Mouse (Mus musculus): ENCODE measurements at regions not wholly inside any gene's neighbourhood (a gene's known extent, or its start where the extent isn't known, plus 50 kb on each side); places are given as distances from the start of the nearest gene placed in this dataset.
"Not testable (repeated sequence)": the region's sequence is repeated elsewhere in the genome, so short reads cannot be mapped to it uniquely, and the experiment has no call there.

DNA sequence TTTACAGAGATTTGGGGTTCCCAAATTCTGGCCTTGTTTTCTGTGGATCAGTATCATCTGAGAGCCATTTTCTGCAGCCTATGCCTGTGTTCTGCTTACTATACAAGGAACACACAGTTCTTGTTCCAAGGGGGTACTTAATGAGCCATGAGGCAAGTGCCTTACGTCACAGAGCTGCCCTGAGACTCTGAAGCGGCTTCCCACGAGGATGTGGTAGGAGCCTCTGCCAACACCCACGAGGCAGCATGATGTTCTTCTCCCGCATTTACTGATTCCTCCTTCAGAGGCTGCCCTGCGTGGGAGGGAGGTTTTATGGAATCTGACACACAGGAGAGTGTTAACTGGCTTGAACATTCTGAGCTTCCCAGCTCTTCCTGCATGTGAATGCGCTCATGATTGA is 101.4 kb upstream of the Tbl1x start:
- Histone ChIP-seq H3K9me3 (no peaks in the 10 kb centered on the region), H3K9ac (no peak overlapping the region)
- 56% methylated on average over 7 of the region's 7 CpGs for WGBS

GRCm38 (mm10) chrX:77410812-77411211 is 100.0 kb upstream of the Tbl1x start:
- no peak overlapping the region for H3K27ac ChIP-seq
- H3K27me3 ChIP-seq, result no peaks in the 10 kb centered on the region
- H3K4me2 ChIP-seq, result no peak overlapping the region
- ATAC-seq (ENCODE audit: insufficient number of reproducible peaks, insufficient read depth, low FRiP score, low TSS enrichment, low read depth), result no peak
- no peaks in the 10 kb centered on the region for H3K36me3 ChIP-seq
- H3K9ac ChIP-seq, result no peak overlapping the region
- H3K4me3 ChIP-seq, result no peak overlapping the region
- no peaks in the 10 kb centered on the region for H3K9me3 ChIP-seq
- no peaks in the 10 kb centered on the region for H3K4me1 ChIP-seq

More for the DNA sequence above, 101.4 kb upstream of the Tbl1x start:
- Histone ChIP-seq H3K36me3 (no peaks in the 10 kb centered on the region), H3K27me3 (no peaks in the 10 kb centered on the region), H3K4me1 (no peaks in the 10 kb centered on the region), H3K4me2 (no peak overlapping the region), H3K27ac (no peak overlapping the region), H3K4me3 (no peak overlapping the region)
- no peak for ATAC-seq (ENCODE audit: insufficient number of reproducible peaks, insufficient read depth, low FRiP score, low TSS enrichment, low read depth)

- Histone ChIP-seq H3K9ac (no peak overlapping the region), H3K4me2 (no peak overlapping the region), H3K9me3 (no peaks in the 10 kb centered on the region), H3K27ac (no peak overlapping the region), H3K4me3 (no peak overlapping the region), H3K36me3 (no peaks in the 10 kb centered on the region), H3K27me3 (no peaks in the 10 kb centered on the region), H3K4me1 (no peaks in the 10 kb centered on the region)
- no peak for ATAC-seq (ENCODE audit: insufficient number of reproducible peaks, insufficient read depth, low FRiP score, low TSS enrichment, low read depth)
These were observed 96.7 kb upstream of the Tbl1x start for GRCm38 (mm10) chrX:77414156-77414555.

- Histone ChIP-seq H3K4me2 (no peak overlapping the region), H3K4me3 (no peak overlapping the region), H3K9ac (no peak overlapping the region), H3K9me3 (no peaks in the 10 kb centered on the region), H3K4me1 (no peaks in the 10 kb centered on the region), H3K27ac (no peak overlapping the region), H3K36me3 (no peaks in the 10 kb centered on the region), H3K27me3 (no peaks in the 10 kb centered on the region)
- ATAC-seq (ENCODE audit: insufficient number of reproducible peaks, insufficient read depth, low FRiP score, low TSS enrichment, low read depth), result no peak
These were observed 93.0 kb upstream of the Tbl1x start for GRCm38 (mm10) chrX:77417766-77418165.

GRCm38 (mm10) chrX:77422206-77422605 is 88.6 kb upstream of the Tbl1x start:
- Histone ChIP-seq H3K27me3 (no peaks in the 10 kb centered on the region), H3K4me1 (no peaks in the 10 kb centered on the region), H3K4me3 (no peak overlapping the region), H3K9me3 (no peaks in the 10 kb centered on the region), H3K36me3 (no peaks in the 10 kb centered on the region), H3K27ac (no peak overlapping the region), H3K4me2 (no peak overlapping the region), H3K9ac (no peak overlapping the region)
- WGBS, result 68% methylated on average over 2 of the region's 2 CpGs
- no peak for ATAC-seq (ENCODE audit: insufficient number of reproducible peaks, insufficient read depth, low FRiP score, low TSS enrichment, low read depth)

DNA sequence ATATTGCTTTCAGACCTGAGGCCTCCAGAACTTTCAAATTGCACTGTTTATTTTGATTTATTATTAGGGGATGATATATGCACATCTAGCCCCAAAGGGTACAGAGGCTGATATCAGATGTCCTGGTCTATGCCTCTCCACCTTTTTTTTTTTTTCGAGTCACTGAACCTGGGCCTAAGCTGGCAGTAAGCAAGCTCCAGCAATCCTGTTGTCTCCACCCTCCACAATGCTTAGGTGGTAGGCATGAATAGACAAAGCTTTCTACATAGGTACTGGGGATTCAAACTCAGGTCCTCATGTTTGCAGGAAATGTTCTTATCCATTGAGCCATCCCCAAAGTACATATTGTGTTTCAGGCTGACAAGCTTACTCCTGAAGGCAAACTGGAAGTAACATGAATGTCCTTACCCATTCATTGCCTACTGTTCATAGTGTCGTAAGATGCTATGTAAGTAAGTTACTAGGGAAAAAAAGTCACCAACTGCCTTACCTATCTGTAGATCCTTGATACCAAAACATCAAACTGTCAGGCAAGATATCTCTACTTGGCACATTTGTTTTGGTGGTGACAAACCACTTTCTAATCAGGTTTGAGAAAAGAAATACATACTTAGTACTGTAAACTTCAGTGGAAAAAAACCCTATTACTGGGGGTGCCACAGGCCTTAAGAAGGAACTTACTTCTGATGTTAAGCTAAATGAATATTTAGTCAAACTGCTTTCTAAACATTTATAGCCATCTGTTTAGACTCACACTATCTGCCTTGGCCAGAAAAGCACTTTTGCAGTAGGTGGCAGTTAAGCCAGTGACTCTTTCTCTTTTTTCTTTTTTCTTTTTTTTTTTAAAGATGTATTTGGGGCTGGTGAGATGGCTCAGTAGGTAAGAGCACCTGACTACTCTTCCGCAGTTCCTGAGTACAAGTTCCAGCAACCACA is 85.8 kb upstream of the Tbl1x start:
- WGBS, result 83% methylated on average over 3 of the region's 3 CpGs
- Histone ChIP-seq H3K27me3 (no peaks in the 10 kb centered on the region), H3K36me3 (no peaks in the 10 kb centered on the region), H3K9me3 (no peaks in the 10 kb centered on the region), H3K4me2 (no peak overlapping the region), H3K9ac (no peak overlapping the region), H3K4me3 (no peak overlapping the region), H3K27ac (no peak overlapping the region), H3K4me1 (no peaks in the 10 kb centered on the region)
- ATAC-seq (ENCODE audit: insufficient number of reproducible peaks, insufficient read depth, low FRiP score, low TSS enrichment, low read depth), result no peak

- not testable (repeated sequence) for H3K36me3 ChIP-seq; H3K9me3 ChIP-seq; ATAC-seq (ENCODE audit: insufficient number of reproducible peaks, insufficient read depth, low FRiP score, low TSS enrichment, low read depth); H3K4me1 ChIP-seq; H3K27ac ChIP-seq; H3K4me2 ChIP-seq; H3K27me3 ChIP-seq; H3K9ac ChIP-seq; H3K4me3 ChIP-seq
- WGBS, result 65% methylated on average over 3 of the region's 3 CpGs
These were observed 85.1 kb upstream of the Tbl1x start for GRCm38 (mm10) chrX:77425728-77426102.

DNA sequence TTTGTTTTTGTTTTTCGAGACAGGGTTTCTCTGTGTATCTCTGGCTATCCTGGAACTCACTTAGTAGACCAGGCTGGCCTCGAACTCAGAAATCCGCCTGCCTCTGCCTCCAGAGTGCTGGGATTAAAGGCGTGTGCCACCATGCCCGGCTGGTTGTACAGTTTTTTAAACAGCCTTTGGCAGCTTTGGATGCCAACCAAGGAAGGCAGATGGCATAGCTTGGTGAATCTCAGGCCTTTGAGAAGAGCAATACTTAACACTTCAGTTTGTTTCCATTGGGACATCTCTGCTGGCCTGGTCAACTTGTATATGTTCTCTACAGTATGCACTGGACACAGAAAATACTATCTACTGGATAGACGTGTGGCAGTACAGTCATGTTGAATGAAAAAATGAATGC is 84.0 kb upstream of the Tbl1x start:
- not testable (repeated sequence) for ATAC-seq (ENCODE audit: insufficient number of reproducible peaks, insufficient read depth, low FRiP score, low TSS enrichment, low read depth)

GRCm38 (mm10) chrX:77432001-77432565 is 78.7 kb upstream of the Tbl1x start:
- no peaks in the 10 kb centered on the region for H3K4me1 ChIP-seq
- 75% methylated on average over 2 of the region's 2 CpGs for WGBS
- H3K36me3 ChIP-seq, result no peaks in the 10 kb centered on the region
- no peak overlapping the region for H3K9ac ChIP-seq
- H3K4me2 ChIP-seq, result no peak overlapping the region
- H3K9me3 ChIP-seq, result no peaks in the 10 kb centered on the region
- H3K27ac ChIP-seq, result 0 out of 2 replicates have a peak overlapping the region, but pooled peaks have one; percentile 33
- no peak for ATAC-seq (ENCODE audit: insufficient number of reproducible peaks, insufficient read depth, low FRiP score, low TSS enrichment, low read depth)
- no peak overlapping the region for H3K4me3 ChIP-seq
- H3K27me3 ChIP-seq, result no peaks in the 10 kb centered on the region

More for the DNA sequence above, 84.0 kb upstream of the Tbl1x start:
- not testable (repeated sequence) for H3K4me1 ChIP-seq, H3K36me3 ChIP-seq, H3K4me3 ChIP-seq, H3K4me2 ChIP-seq, H3K9me3 ChIP-seq, H3K27ac ChIP-seq, H3K27me3 ChIP-seq, H3K9ac ChIP-seq
- 86% methylated on average over 6 of the region's 6 CpGs for WGBS

- H3K27ac ChIP-seq, result peak overlapping the region; percentile 57; the same call in 1 of the 2 replicates
- no peaks in the 10 kb centered on the region for H3K27me3 ChIP-seq
- no peaks in the 10 kb centered on the region for H3K4me1 ChIP-seq
- H3K9me3 ChIP-seq, result no peaks in the 10 kb centered on the region
- ATAC-seq (ENCODE audit: insufficient number of reproducible peaks, insufficient read depth, low FRiP score, low TSS enrichment, low read depth), result peak; percentile 96
- peak overlapping the region; percentile 44 for H3K4me2 ChIP-seq
- H3K4me3 ChIP-seq, result peak overlapping the region; percentile 13; the same call in 1 of the 2 replicates
- H3K36me3 ChIP-seq, result no peaks in the 10 kb centered on the region
- 29% methylated on average over 24 of the region's 29 CpGs for WGBS
- H3K9ac ChIP-seq, result no peak overlapping the region
These were observed 77.7 kb upstream of the Tbl1x start for GRCm38 (mm10) chrX:77432846-77433810.

DNA sequence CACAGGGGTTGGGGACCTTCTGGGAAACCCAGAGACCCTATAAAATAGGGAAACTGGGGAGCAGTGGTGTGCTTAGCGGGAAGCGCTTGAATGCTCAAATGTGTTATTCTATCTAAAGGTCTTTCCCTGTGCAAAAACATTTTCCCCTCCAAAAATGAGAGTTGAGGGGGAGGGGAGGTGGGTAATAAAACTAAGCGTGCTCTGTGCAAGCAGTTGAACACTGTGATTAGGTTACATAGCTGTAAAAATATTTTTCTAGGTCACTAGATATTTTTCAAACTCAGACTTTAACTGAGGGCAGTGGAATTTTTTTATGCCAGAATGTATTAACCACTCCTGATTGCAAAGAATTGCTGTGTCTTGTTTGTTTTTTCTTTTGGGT is 77.0 kb upstream of the Tbl1x start:
- 12% methylated on average over 3 of the region's 3 CpGs for WGBS
- ATAC-seq (ENCODE audit: insufficient number of reproducible peaks, insufficient read depth, low FRiP score, low TSS enrichment, low read depth), result peak; percentile 35; the same call in 1 of the 2 replicates
- Histone ChIP-seq H3K9me3 (no peaks in the 10 kb centered on the region), H3K27me3 (no peaks in the 10 kb centered on the region), H3K9ac (no peak overlapping the region), H3K36me3 (no peaks in the 10 kb centered on the region), H3K4me1 (no peaks in the 10 kb centered on the region), H3K27ac (peak overlapping the region; percentile 57), H3K4me2 (peak overlapping the region; percentile 44), H3K4me3 (peak overlapping the region; percentile 13; the same call in 1 of the 2 replicates)
